Mouse (Mus musculus): ENCODE data around the gene Gde1.

DNA sequence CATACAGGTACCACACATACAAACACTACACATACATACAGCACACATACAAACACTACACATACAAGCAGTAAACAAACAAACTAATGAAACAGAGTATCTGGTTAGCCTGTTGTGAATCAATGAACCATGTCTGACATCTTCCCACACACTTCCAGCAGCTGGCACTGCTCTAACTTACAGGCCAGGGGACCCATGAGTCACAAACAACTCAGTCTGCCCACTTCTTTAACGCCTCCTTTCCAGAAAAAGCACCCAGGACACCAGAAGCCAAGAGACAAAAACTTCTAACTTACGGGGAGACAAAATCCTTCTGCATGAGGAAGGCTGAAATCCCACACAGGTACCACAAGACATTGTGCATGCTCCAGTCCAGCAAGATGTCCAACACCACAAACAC is 14.3 kb downstream of the Gde1 start:
- TF ChIP-seq CTCF (IDR thresholded peaks at IDR 0.05; ENCODE audit: low read depth, low read length), result no peak
- TF ChIP-seq POLR2AphosphoS5 (IDR thresholded peaks at IDR 0.05; ENCODE audit: insufficient replicate concordance, low read depth, low read length), result no peak
- TF ChIP-seq GATA1 (IDR thresholded peaks at IDR 0.05; ENCODE audit: borderline replicate concordance, low read length), result no peak
- TF ChIP-seq TAL1 (conservative IDR thresholded peaks at IDR 0.05; ENCODE audit: low read depth, low read length), result no peak
